In genomic region chr4:36951150-36951954, GRCm38 (mm10) we compare ENCODE assay signal across 8 mouse cellular contexts. TPM values are rescaled to one million over a fixed set of nuclear protein-coding genes. Genes with fewer than 3 reads are reported as not detected.
DNase-seq lines count a peak whose midpoint lies in the region; ATAC-seq lines count a peak whose summit lies in the region.

Lingo2 (minus strand) TSS chr4:36951747.

- H3K4me2 ChIP-seq in embryonic facial prominence, embryonic 12.5 days (replicated peaks): peak within 1 kb of the TSS; percentile 97
- H3K4me2 ChIP-seq in hindbrain, embryonic 14.5 days (replicated peaks): peak within 1 kb of the TSS; percentile 93
- H3K4me2 ChIP-seq in liver, embryonic 12.5 days: peak within 1 kb of the TSS; percentile 62

- peaks cover 51% of the 10 kb centered on the region for H3K27me3 ChIP-seq in embryonic facial prominence, embryonic 12.5 days
- H3K27me3 ChIP-seq in hindbrain, embryonic 14.5 days (ENCODE audit: control insufficient read depth, insufficient read depth, low read length): peaks cover 28% of the 10 kb centered on the region
- peaks cover 47% of the 10 kb centered on the region for H3K27me3 ChIP-seq in liver, embryonic 12.5 days (replicated peaks)

- peak; percentile 17; the same call in 1 of the 2 replicates for ATAC-seq in embryonic facial prominence, embryonic 12.5 days (ENCODE audit: insufficient number of reproducible peaks, insufficient read depth, low FRiP score, low TSS enrichment)
- ATAC-seq in hindbrain, embryonic 14.5 days (ENCODE audit: low FRiP score): peak; percentile 67
- ATAC-seq in liver, embryonic 12.5 days: no peak

- WGBS in embryonic facial prominence, embryonic 12.5 days: under 1% methylated on average over 60 of the region's 61 CpGs
- under 1% methylated on average over 61 of the region's 61 CpGs for WGBS in hindbrain, embryonic 14.5 days
- WGBS in liver, embryonic 12.5 days (ENCODE audit: insufficient replicate concordance): 1% methylated on average over 58 of the region's 61 CpGs

- no peaks in the 10 kb centered on the region for H3K9me3 ChIP-seq in embryonic facial prominence, embryonic 12.5 days
- no peaks in the 10 kb centered on the region for H3K9me3 ChIP-seq in hindbrain, embryonic 14.5 days (ENCODE audit: control insufficient read depth, low read length)
- no peaks in the 10 kb centered on the region for H3K9me3 ChIP-seq in liver, embryonic 12.5 days (replicated peaks)

- peak within 1 kb of the TSS; percentile 40 for H3K9ac ChIP-seq in embryonic facial prominence, embryonic 12.5 days
- peak within 1 kb of the TSS; percentile 76 for H3K9ac ChIP-seq in hindbrain, embryonic 14.5 days
- no peak within 1 kb of the TSS for H3K9ac ChIP-seq in liver, embryonic 12.5 days

- no peak within 1 kb of the TSS for H3K27ac ChIP-seq in embryonic facial prominence, embryonic 12.5 days
- H3K27ac ChIP-seq in hindbrain, embryonic 14.5 days: peak within 1 kb of the TSS; percentile 55
- no peak within 1 kb of the TSS for H3K27ac ChIP-seq in liver, embryonic 12.5 days

- DNase-seq in left cerebral cortex, adult 18-20 months (ENCODE audit: low spot score in 2 of 2): peak; percentile 51 to 73
- DNase-seq in left cerebral cortex, adult 11 months (ENCODE audit: low spot score): no peak
- peak; percentile 63 for DNase-seq in hindbrain, embryonic 14.5 days (ENCODE audit: low spot score)
- peak; percentile 71 for DNase-seq in right cerebral cortex, postnatal 25 days
- no peak for DNase-seq in thymus, postnatal 25 days
- DNase-seq in ovary, adult 18-20 months (ENCODE audit: low spot score): no peak

- no peaks in the 10 kb centered on the region for H3K36me3 ChIP-seq in embryonic facial prominence, embryonic 12.5 days
- no peaks in the 10 kb centered on the region for H3K36me3 ChIP-seq in hindbrain, embryonic 14.5 days (replicated peaks; ENCODE audit: control insufficient read depth, insufficient read depth)
- H3K36me3 ChIP-seq in liver, embryonic 12.5 days: no peaks in the 10 kb centered on the region

- peaks cover 13% of the 10 kb centered on the region for H3K4me1 ChIP-seq in embryonic facial prominence, embryonic 12.5 days
- peaks cover 12% of the 10 kb centered on the region; the same call in 1 of the 2 replicates for H3K4me1 ChIP-seq in hindbrain, embryonic 14.5 days (replicated peaks; ENCODE audit: control insufficient read depth, insufficient read depth, low read length)
- no peaks in the 10 kb centered on the region for H3K4me1 ChIP-seq in liver, embryonic 12.5 days

- peak within 1 kb of the TSS; percentile 58 for H3K4me3 ChIP-seq in embryonic facial prominence, embryonic 12.5 days
- H3K4me3 ChIP-seq in hindbrain, embryonic 14.5 days (replicated peaks; ENCODE audit: low read length): peak within 1 kb of the TSS; percentile 71
- peak within 1 kb of the TSS; percentile 37 for H3K4me3 ChIP-seq in liver, embryonic 12.5 days

RNA-seq across cellular contexts. Expression of gene Lingo2, which starts in this region (rescaled TPM):
- 10 to 100 TPM; 57.9 to 61.5 TPM for total RNA-seq in left cerebral cortex, adult 18-20 months (2021)
- polyA plus RNA-seq in embryonic facial prominence, embryonic 12.5 days (2016; fragmentation: Nextera tagmentation; extraction: Ambion mirVana): 6.2 and 8.2 TPM in 2 replicates
- 68.8 and 80.0 TPM in 2 replicates for polyA plus RNA-seq in hindbrain, embryonic 14.5 days (2014; fragmentation: Nextera tagmentation; extraction: Ambion mirVana)
- 0.06 and 0.11 TPM in 2 replicates for polyA plus RNA-seq in liver, embryonic 12.5 days (2016; fragmentation: Nextera tagmentation; extraction: Ambion mirVana)

Comparison
In these comparisons a context has a peak if more than half of its experiments do, and no peak if none do; other contexts are left out.
1. DNase-seq: peak in left cerebral cortex, adult 18-20 months (2 of 2), hindbrain, embryonic 14.5 days (single experiment) and right cerebral cortex, postnatal 25 days (single experiment); none in left cerebral cortex, adult 11 months (single experiment), thymus, postnatal 25 days (single experiment) and ovary, adult 18-20 months (single experiment).
2. Peak in every context shown above with its lines, with median percentiles within 50 percentile points of each other: H3K4me2 ChIP-seq and H3K4me3 ChIP-seq.